Mouse (Mus musculus) embryo, embryonic 10.5 days (tissue): Measurements from ENCODE around the gene Mark2.
A peak's percentile ranks its signal among the peaks of the same experiment; 100 is the strongest.

Source experiments
- DNase-seq: peaks from one replicate; pipeline ENCODE4 v3.0.0-alpha.2; 2015; ENCODE audit warnings: low spot score

The Mark2 gene

DNA sequence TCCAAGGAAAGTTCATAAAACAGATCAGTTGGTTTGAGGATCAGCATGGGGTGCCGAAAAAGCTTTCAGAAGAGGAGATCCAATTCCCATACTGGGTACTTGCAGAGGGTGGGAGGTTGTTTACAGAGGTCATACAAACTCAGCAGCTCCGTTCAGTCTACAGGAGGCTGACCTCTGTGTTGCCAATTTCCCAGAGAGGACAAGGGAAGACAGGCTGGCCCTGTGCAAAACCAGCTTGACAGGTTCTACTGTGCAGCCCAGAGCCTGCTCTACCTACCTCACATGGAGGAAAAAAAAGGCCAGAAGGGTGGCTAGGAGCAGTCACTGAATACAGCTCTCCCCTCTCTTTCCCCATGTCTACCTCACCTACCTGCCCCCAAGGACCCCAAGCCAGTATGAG lies 7.6 kb downstream of the Mark2 start:
- no peak for DNase-seq

DNA sequence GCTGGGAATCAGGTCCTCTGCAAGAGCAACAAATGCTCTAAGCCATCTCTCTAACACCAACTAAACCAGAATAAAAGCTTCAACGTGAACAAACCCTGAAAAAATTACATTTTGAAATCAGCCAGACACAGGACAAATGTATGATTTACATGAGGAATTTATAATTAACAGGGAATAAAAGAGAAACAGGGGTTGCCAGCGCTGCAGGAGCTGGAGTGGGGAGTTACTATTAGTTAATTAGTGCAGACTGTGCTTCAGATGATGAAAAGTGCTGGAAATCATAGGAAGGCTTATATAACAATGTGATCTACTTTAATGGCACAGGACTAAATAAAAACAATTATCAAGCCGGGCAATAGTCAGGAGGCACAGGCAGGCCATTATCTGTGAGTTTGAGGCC lies 20.3 kb downstream of the Mark2 start:
- DNase-seq: no peak

DNA sequence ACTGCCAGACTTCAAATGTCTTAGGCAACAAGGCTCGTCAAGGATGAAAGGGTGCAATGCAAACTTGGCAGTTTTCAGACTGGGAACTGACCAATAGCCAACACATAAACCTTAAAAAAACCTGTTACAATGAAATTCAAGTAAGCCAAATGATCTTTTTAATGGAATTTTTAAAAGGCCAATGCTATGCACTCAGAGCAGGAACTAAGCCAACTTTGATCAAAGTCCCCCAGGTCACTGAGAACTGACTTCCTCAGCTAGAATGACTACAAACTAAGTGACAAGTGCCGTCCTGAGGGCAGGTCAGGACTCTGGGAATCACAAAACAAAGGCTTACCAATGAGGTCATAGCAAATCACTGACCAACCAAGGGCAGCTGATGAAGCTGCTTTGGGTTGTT lies 21.5 kb downstream of the Mark2 start:
- DNase-seq: no peak

DNA sequence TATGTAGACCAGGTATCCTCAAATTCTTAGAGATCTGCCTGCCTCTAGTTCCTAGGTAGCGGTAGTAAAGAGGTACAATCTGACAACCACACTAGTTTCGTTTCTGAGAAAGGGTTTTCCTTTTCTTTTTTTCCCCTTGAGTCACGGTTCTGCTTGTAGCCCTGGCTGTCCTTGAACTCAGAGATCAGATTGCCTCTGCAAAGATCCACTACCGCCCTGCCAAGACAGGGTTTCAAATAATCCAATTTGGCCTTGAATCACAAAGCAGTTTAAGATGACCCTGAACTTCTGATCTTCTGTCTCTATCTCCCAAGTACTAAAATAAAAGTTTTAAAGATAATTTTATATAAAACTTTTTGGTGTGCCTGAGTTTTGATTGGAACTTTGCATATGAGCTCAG lies 23.9 kb downstream of the Mark2 start:
- no peak for DNase-seq

GRCm38 (mm10) chr19:7316822-7317221 lies 24.8 kb downstream of the Mark2 start:
- no peak for DNase-seq

DNA sequence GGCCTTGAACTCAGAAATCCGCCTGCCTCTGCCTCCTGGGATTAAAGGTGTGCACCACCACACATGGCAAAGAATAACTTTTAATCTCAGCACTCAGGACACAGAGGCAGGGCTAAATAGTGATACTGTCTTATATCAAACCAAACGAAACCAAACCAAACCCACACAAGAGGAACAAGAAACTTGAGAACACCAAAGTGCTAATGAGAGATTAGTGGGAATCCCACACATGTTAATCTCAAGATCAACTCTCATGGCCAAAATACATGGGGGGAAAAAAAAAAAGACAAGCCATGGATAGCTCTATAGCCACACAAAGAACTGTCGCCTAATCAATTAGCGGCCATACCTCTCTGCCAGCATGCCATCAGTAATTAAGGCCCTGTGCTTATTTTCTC lies 26.1 kb downstream of the Mark2 start:
- DNase-seq: no peak

GRCm38 (mm10) chr19:7314976-7315586 lies 26.6 kb downstream of the Mark2 start:
- no peak for DNase-seq

DNA sequence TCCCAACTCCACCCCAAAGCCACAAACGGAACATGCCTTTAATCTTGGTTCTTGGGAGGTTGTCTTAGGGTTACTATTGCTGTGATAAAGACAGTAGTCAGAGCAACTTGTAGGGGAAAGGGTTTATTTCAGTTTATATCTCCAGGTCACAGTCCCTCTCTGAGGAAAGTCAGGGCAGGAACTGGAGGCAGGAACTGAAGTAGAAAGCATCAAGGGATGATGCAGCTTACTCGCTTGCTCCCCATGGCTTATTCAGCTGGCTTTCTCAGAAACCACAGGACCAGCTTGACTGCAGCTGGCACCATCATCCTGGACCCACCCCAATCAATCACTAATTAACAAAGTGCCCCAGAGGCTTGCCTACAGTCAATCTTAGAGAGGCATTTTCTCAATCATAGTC lies 28.0 kb downstream of the Mark2 start:
- no peak for DNase-seq

DNA sequence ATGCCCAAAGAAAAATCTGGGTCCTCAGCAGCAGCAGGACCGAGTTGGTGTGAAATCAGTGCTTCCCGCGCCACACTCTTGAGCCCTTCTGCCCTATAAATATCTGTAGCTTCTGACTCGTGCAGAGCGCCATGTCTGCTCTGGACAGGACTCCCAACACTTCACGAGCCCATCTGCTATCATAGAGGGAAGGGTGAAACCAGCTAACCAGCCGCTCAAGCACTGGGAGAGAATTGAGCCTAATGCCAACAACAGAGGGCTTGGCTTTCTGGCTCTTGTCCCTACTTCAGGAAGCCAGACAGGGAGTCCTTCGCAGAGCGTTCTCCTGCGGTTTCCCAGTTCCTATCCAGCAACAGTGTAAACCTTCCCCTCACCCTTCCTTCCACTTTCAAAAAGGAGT lies 30.4 kb downstream of the Mark2 start:
- DNase-seq: no peak

DNA sequence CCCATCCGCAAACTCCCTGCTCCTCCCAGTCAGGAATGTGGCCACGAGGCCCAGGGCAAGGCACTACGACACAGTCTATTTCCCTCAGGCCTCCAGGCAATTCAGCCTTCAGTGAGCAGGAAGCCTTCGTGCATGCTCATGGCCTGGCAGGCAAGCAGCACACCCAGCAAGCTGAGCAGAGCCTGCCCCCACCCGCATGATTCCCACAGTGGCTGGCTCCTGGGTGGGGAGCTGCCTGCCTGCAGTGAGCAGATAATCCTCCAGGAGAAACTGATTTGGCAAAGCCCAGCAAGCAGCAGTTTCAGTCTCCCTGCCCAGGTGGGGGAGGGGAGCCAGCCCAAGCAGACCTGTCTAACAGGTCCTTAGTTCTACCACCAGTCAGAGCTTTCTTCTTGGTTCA lies 31.0 kb downstream of the Mark2 start:
- peak; percentile 44 for DNase-seq

- DNase-seq: no peak
These were observed 31.8 kb downstream of the Mark2 start for GRCm38 (mm10) chr19:7309738-7310330.

- peak; percentile 29 for DNase-seq
These were observed 33.5 kb downstream of the Mark2 start for GRCm38 (mm10) chr19:7307995-7308770.

DNA sequence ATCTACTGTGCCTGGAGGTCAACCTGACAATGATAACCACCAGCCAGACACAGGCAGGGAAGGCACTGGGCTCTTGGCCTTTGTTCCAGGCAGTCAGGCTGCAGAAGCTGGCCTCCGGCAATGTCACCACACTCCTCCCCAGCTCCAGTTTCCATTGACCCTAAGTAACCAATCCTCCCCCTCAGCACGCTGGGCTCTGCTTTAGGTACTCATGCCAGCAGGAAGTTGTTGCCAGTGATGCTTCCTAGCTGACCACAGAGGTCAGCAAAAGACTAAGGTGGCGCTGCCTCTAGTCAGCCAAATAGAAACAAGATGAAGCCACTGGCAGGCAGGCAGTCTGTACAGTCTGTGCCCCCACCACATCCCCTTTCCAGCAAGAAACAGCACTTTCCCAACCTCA lies 34.7 kb downstream of the Mark2 start:
- no peak for DNase-seq

GRCm38 (mm10) chr19:7305380-7306310 lies 36.0 kb downstream of the Mark2 start:
- DNase-seq: no peak

- DNase-seq: no peak
These were observed 36.9 kb downstream of the Mark2 start for GRCm38 (mm10) chr19:7304801-7305200.

- no peak for DNase-seq
These were observed 37.9 kb downstream of the Mark2 start for GRCm38 (mm10) chr19:7303796-7304195.

- DNase-seq: no peak
These were observed 39.2 kb downstream of the Mark2 start for GRCm38 (mm10) chr19:7302493-7302797.

- no peak for DNase-seq
These were observed 39.8 kb downstream of the Mark2 start for GRCm38 (mm10) chr19:7301647-7302492.

DNA sequence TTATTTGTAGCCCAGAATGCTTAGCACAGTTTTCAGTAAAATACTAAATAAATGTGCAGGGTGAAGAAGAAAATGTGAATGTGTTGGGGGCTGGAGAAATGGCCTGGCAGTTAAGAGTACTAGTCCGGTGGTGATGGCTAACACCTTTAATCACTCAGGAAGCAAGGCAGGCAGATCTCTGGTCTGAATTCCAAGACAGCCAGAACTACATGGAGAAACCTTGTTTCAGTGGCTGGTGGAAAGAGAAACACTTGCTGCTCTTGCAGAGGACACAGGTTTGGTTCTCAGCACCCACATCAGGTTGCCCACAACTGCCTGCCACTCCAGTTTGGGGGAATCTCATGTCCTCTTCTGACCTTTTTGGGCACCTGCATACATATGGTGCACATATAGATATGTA lies 41.6 kb downstream of the Mark2 start:
- DNase-seq: no peak

DNA sequence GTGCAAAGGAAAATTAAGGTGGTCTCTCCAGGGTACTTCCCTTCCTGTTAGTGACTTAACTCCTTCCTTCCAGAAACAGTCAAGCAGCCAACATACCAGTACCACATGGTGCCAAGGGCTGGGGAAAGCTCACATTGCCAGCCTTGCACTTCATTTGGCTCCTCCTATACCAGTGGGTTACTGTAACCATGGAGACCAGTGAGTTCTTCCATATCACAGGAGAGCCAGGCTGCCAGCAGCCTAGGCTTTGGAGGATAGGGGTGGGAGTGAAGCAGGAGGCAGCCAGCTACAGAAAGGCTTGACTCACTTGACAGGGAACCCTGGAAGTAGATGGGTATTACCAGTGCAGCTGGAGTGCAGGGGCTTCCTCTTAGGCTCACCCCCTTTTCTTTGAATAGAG lies 42.6 kb downstream of the Mark2 start:
- no peak for DNase-seq

DNA sequence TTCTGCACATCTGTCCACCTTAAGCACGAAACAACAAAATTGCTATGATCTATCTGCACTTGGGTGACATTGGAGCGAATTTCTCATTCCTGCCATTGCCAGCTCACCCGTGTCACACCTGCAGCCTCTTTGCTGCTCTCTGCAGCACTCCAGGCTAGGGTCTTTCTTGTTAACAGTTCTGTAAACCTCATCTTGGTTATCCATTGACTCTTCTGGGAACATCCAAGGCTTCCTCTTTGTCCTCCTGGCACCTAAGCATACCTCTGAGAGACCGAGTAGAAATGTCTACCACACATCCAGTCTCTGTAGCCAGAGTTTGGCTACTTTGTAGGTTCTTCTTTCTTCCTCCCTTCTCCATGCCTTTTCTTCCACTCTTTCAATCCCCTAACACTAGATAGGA lies 45.7 kb downstream of the Mark2 start:
- no peak for DNase-seq
